Mouse (Mus musculus): ENCODE measurements at regions not wholly inside any gene's neighbourhood (a gene's known extent, or its start where the extent isn't known, plus 50 kb on each side); places are given as distances from the start of the nearest gene placed in this dataset.

- no peak for DNase-seq
Measured at GRCm38 (mm10) chr11:32136066-32136465, 64.0 kb downstream of the Il9r start.

- no peak for DNase-seq
Measured at GRCm38 (mm10) chr11:32133996-32134395, 66.1 kb downstream of the Il9r start.

- DNase-seq, result peak; percentile 18
Measured at GRCm38 (mm10) chr11:32132008-32132615, 68.0 kb downstream of the Il9r start.

- no peak for DNase-seq
Measured at GRCm38 (mm10) chr11:32128551-32128950, 71.5 kb downstream of the Il9r start.

GRCm38 (mm10) chr11:32128018-32128417 is 72.1 kb downstream of the Il9r start:
- no peak for DNase-seq

GRCm38 (mm10) chr11:32127401-32127817 is 72.7 kb downstream of the Il9r start:
- DNase-seq, result no peak

GRCm38 (mm10) chr11:32126786-32127185 is 73.3 kb downstream of the Il9r start:
- DNase-seq, result no peak

- no peak for DNase-seq
Measured at GRCm38 (mm10) chr11:32126311-32126698, 73.8 kb downstream of the Il9r start.

GRCm38 (mm10) chr11:32125586-32126310 is 74.3 kb downstream of the Il9r start:
- no peak for DNase-seq

- DNase-seq, result no peak
Measured at GRCm38 (mm10) chr11:32120596-32120995, 79.5 kb downstream of the Il9r start.

GRCm38 (mm10) chr11:32118844-32119629 is 81.0 kb downstream of the Il9r start:
- no peak for DNase-seq

GRCm38 (mm10) chr11:32117930-32118329 is 82.1 kb downstream of the Il9r start:
- DNase-seq, result no peak

GRCm38 (mm10) chr11:32113118-32113826 is 86.8 kb downstream of the Il9r start:
- DNase-seq, result no peak

GRCm38 (mm10) chr11:32112521-32112920 is 87.6 kb downstream of the Il9r start:
- no peak for DNase-seq

- DNase-seq, result no peak
Measured at GRCm38 (mm10) chr11:32111841-32112240, 88.2 kb downstream of the Il9r start.

- no peak for DNase-seq
Measured at GRCm38 (mm10) chr11:32109911-32110310, 90.2 kb downstream of the Il9r start.
